Mouse (Mus musculus): ENCODE results near the gene Rock2. TPM values are rescaled to one million over a fixed set of nuclear protein-coding genes. Genes with fewer than 3 reads are reported as not detected.

The Rock2 gene
- total RNA-seq, 2 experiments from 2014 or later = 55.8 to 57.9 TPM

DNA sequence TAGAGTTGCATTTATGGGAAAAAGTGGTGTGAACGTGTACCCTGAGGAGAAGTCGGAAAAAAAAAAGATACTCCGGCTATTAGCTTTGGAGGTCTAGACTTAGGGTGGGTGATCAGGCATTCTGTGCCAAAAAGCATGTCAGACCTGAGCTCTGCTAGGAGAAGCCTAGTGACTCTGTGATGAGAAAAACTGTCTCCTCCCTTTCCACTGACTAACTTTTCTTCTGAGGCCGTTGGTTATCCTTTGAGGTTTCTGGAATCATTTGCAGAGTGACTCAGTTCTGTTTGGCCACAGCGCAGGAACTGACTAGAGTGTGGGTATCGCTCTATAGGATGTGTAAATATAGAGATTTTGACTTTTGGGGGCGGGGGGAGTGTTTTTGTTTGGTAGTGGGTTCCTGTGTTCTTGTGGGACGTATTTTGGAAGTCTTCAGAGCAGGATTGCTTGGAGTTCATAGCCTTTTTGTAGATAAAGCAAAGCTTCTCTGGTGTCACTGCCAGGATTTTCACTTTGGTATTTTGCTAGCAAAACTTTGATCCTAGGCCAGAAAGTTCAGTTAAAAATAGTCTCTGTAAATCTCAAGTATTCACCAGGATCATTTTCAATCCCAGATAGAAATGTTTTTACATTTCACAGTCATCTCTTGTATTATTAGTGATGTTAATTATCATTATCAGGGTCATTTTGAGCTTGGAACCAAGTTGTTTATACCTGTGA lies 1.5 kb downstream of the Rock2 start:
- ATAC-seq (replicated peaks; ENCODE audit: low FRiP score, poor library complexity, severe bottlenecking) = no peak

DNA sequence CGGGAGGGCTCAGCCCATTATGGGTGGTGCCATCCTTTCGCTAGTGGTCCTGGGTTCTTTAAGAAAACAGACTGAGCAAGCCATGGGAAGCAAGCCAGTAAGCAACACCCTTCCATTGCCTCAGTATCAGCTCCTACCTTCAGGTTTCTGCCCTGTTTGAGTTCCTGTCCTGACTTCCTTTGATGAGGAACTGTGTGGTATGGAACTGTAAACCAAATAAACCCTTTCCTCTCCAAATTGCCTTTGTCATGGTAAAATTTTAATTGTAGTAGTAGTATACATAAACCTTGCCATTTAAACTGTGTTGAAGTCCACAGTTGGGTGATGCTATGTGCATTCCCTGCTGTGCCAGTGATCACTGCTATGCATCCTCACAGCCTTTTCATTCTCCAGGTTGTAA lies 2.5 kb downstream of the Rock2 start:
- no peak for ATAC-seq (replicated peaks; ENCODE audit: low FRiP score, poor library complexity, severe bottlenecking)

DNA sequence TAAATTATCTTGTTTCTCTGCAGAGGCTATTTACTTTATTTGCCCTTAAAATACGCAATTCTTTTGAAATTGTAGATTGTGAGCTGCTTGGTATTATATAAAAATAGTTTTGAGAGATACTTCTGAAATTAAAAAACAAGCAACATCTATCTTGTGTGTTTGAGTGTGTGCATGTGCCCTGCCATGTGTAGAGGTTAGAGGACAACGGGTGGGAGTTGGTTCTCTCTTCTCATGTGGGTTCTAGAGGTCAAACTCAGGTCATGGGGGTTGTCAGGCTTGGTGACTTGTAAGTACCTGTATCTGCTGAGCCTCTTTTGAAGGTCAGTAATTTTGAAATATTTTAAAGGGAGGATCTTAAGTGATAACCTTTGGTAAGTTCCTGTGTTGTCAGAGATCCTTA lies 3.5 kb downstream of the Rock2 start:
- ATAC-seq (replicated peaks; ENCODE audit: low FRiP score, poor library complexity, severe bottlenecking) = no peak

DNA sequence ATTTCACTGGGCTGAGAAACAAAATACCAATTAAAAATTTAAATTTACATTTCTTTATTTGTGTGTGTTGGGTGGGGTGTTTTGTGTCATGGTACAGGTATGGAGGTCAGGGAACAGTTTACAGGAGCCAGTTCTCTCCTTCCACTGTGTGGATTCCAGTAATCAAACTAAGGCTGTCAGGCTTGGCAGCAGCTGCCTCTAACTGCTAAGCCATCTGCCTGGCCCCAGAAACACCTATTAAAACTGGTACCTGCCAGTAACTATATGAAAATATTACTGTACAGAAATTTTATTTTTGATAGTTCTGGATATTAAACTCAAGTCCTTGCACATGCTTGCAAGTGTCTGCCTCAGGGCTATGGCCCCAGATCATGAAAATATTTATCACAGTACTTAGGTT lies 4.1 kb downstream of the Rock2 start:
- no peak for ATAC-seq (replicated peaks; ENCODE audit: low FRiP score, poor library complexity, severe bottlenecking)

DNA sequence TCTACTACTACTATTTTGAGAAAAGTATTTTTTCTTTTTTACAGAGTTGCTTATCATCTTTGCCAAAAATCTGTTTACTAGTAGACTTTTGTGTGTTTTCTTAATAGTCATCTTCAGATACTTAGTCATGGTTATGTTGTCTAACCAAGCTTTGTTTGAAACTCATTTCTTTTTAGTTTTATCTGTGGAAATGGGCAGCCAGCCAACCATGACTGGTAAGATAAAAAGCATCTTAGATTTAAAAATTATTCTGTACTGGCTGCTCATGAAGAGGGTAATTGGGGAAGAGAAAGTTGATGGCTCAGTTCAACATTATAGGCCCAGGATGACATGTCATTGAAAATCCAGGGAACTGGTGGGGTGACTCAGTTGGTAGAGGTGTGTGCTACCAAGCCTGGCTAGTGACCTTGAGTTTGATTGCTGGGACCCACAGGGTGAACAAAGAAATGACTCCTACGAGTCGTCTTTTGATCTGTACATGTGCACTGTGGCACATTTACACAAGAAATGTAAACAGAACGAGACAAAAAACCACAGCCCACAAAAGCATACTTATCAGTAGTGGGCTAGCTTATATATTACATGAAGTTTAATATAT lies 6.0 kb downstream of the Rock2 start:
- ATAC-seq (replicated peaks; ENCODE audit: low FRiP score, poor library complexity, severe bottlenecking) = no peak

DNA sequence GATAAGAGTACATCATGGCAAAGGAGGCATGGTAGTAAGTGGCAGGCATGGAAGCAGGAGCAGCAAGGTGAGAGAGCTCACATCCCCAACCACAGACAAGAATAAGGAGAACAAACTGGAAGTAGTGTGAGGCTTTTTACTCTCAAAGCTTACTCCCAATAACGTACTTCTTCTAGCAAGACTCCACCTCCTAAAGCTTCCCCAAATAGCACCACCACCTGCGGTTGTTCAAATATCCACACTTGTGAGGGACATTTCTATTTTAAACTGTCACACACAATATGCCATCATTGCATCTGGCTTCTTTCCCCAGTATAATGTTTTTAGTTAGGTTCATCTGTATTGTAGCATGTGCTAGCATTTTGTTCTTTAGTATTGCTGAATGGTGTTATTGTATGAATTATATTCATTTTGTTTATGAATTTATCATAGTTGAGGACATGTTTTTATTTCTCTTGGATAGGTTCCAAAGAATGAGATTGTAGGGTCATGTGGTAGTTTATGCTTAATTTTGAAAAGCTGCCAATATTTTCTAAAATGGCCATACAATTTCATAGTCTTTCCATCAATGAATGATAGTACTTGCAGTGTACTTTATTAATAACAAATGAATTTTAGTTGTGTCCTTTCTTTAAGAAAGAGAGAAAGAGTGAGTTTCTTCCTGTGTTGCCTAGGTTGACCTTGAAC lies 9.4 kb downstream of the Rock2 start:
- no peak for ATAC-seq (replicated peaks; ENCODE audit: low FRiP score, poor library complexity, severe bottlenecking)

DNA sequence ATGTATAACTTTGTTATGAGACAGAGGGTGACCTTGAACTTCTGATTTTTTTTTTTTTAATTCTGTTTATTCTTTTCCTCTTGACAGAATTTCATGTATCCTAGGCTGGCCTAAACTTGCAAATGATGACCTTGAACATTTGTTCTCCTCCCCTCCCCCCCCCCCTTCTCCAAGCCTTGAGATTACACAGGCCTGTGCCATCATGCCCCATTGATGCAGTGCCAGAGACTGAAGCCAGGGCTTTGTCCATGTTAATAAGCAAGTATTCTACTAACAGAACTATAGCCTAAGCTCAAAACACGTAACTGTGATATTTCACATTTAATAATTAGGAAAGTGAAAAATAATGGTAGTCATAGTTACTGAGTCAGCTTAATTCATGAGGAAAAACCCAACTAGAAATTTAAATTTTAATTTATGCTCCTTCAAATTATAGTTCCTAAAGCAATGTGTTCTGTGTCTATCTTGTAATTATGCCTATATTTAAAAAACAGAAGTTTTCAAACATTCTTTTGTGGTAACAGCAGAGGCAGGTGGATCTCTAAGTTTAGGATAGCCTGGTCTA lies 12.7 kb downstream of the Rock2 start:
- ATAC-seq (replicated peaks; ENCODE audit: low FRiP score, poor library complexity, severe bottlenecking) = no peak

DNA sequence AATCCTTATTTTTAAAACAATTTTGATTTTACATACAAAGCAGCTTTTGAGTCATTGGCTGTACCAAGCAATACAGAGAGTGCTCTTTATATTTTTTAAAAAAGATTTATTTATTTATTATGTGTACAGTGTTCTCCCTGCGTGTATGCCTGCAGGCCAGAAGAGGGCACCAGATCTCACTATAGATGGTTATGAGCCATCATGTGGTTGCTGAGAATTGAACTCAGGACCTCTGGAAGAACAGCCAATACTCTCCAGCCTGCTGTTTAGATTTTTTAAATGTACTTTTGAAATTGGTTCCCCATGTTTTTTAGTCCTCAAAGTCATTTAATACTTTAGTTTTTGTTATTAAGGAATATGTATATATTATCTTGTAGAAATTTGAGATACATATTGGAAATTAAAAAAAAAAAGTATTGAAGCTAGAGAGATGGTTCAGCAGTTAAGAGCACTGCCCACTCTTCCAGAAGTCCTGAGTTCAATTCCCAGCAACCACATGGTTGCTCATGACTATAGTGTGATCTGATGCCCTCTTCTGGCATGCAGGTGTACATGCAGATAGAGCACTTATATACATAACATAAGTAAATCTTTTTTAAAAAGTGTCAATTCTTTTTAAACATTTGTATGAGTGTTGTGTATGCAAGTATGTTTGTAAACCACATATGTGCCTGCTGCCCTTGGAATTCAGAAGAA lies 13.4 kb downstream of the Rock2 start:
- ATAC-seq (replicated peaks; ENCODE audit: low FRiP score, poor library complexity, severe bottlenecking) = no peak

DNA sequence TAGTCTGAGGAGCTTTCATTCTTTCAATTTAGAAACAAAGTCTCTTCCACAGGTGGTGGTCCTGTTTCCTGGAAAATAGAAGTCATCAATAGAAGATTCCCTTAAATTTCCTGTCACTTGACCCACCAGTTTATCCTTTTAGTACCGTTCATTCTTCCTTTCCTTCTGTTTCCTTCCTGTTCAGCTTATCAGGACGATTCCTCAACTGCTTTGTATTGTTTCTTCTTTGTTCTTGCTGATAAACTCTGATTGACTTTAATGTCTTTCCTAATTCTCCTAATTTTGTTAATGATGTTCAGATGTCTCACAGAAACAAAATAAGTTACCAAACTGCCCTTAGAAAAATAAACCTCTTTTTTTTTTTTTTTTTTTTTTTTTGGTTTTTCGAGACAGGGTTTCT lies 16.8 kb downstream of the Rock2 start:
- ATAC-seq (replicated peaks; ENCODE audit: low FRiP score, poor library complexity, severe bottlenecking) = no peak

DNA sequence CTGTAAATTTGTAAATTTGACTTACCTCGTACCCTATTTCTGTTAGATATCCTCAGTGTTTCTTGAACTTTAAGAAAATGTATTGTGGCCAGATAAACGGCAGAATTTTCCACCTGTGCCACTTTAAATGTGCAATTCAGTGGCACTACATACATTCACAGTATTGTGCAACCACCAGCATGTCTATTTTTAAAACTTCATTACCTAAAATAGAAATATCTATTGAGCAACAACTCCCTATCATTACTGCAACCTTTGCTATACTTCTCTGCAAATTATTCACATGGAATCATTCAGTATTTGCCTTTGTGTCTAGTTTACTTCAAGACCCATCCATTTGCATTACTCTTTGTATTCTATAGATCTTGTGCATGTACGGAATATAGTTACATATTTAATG lies 17.9 kb downstream of the Rock2 start:
- no peak for ATAC-seq (replicated peaks; ENCODE audit: low FRiP score, poor library complexity, severe bottlenecking)

DNA sequence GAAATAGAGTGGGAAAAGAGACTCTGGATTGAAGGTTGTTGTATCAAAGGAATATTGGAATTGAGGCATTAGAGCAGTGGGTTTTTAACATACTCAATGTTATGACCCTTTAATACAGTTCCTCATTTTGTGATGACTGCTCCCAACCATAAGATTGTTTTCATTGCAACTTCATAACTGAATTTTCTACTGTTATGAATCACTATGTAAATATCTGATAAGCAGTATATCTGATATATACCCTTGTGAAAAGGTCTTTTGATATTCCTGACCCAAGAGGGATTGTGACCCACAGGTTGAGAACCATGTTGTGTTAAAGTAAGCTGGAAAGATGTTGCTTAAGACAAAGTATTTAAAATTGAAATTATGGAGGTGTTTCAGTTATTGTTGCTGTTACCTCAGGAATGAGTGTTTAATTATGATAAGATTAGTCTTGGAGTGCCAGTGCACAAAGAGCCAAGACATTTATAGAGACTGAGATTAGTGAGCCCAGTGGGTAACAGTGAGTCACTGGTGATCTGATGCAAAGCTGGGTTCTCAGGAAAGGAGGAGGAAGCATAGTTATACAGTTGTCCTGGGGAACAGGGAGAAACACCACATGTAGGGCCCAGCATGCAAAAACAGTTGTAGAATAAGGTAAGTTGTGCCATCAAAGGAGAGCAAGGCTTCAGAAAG lies 25.6 kb downstream of the Rock2 start:
- no peak for ATAC-seq (replicated peaks; ENCODE audit: low FRiP score, poor library complexity, severe bottlenecking)

DNA sequence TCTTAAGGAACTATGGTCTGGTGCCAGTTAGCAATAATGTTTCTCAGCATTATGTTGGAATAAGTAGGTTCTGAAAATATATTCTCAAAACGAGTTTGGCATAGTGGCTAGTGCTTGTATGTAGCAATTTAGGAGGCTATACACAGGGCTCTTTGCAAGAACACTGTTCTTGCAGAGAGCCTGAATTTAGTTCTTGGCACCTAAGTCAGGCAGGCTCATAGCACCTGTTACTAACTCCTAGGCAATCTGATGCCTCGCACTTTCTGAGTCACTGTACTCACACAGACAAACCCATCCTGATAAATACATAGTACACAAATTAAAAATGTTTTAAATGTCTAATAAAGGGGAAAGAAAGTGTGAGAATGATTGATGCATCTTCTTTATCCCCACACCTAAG lies 33.2 kb downstream of the Rock2 start:
- no peak for ATAC-seq (replicated peaks; ENCODE audit: low FRiP score, poor library complexity, severe bottlenecking)

DNA sequence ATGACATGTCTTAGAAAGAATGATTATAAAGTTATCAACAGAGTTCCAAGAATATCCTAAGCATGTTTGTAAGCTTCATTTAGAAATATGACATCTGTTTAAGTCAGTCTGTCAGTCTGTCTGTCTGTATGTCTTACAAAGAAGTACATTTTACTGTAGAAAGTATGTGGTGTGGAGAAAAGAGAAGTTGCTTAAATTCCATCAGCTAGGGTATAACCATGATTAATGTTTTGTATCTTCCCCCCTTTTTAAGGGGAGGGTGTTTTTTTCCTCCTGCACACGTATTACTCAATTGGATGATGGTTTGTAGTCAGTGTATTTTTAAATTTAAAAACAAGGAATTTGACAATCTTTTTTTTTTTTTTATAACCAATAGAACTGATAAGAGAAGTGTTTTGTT lies 39.7 kb downstream of the Rock2 start:
- ATAC-seq (replicated peaks; ENCODE audit: low FRiP score, poor library complexity, severe bottlenecking) = no peak

DNA sequence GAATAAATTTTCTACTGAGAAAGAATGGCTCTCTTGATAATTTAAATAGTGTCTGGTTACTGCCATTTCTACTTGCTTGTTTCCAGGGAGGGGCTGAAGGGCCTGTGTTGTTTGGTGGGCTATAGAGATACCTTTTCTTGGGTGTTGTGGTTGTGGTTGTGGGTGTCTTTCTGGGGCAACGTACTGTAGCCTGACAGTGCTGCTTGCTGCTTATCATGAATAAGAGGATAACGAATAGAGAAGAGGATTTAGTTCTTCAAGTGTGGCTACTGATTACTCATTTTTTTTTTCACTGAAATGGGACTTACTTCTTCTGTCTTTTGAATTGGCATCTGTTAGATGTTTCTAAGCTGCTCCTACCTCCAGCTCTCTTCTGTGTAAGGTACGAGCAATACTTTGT lies 47.3 kb downstream of the Rock2 start:
- no peak for ATAC-seq (replicated peaks; ENCODE audit: low FRiP score, poor library complexity, severe bottlenecking)

DNA sequence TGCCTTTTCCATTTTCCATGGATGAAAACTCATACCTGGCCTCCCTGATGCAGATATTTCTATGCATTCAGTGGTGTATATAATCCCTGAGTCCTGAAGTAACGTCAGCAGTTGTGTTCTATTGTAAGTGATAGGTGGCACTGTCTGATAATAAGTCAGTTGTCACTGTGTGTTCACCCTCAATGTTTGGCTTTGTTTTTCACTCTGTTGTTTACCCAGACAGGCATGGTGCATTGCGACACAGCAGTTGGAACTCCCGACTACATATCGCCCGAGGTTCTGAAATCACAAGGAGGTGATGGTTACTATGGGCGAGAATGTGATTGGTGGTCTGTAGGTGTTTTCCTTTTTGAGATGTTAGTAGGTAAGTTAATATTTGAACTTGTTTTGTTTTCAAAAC lies 53.5 kb downstream of the Rock2 start:
- no peak for ATAC-seq (replicated peaks; ENCODE audit: low FRiP score, poor library complexity, severe bottlenecking)

DNA sequence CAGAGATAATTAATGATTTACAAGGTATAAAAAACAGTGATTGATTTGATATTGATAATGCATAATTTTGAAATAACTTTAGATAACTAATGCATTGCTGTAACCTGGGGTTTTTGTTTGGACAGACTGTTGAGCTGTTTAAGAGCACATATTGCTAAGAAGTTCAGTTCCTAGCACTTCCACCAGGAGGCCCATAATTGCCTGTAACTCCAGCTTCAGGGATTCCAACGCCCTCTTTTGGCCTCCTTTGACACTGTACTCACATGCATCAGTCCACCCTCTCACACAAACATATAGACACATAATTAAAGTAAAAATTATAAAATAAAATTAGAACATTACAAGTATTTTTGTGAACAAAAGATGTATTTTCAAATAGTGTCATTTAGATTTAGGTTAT lies 64.2 kb downstream of the Rock2 start:
- ATAC-seq (replicated peaks; ENCODE audit: low FRiP score, poor library complexity, severe bottlenecking) = no peak

DNA sequence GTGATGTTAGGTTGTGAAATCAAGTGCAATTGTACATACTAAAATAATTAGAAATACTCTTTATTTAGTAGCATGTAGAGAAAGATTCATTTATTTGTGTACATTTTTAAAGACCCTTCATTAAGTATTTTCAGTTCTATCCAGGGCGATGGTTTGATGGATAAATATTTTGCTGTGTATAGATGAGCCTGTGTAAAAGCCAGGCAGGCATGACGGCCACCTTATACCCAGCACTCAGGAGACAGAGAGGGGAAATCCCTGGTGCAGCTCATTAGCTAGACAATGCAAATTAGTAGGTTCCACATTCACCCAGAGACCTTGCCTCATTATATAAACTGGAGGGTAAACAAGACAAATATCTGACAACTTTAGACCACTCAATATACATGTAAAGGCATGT lies 68.7 kb downstream of the Rock2 start:
- no peak for ATAC-seq (replicated peaks; ENCODE audit: low FRiP score, poor library complexity, severe bottlenecking)

DNA sequence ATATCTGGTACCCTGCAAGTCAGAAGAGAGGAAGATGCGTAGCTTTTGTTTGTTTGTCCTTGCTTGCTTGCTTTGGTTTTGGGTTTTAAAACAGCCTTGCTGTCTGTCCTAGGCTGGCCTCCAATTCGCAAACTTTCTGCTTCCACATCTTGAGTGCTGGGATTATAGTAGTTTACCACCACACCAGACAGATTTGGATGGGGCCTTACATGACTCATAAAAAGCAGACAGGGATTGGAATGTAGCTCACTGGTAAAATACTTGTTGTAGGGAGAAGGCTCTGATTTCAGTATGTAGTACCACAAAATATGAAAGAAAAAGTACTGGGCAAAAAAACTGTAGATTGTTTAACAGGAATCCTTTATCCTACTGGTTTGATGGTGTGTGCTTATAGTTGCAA lies 72.1 kb downstream of the Rock2 start:
- no peak for ATAC-seq (replicated peaks; ENCODE audit: low FRiP score, poor library complexity, severe bottlenecking)

DNA sequence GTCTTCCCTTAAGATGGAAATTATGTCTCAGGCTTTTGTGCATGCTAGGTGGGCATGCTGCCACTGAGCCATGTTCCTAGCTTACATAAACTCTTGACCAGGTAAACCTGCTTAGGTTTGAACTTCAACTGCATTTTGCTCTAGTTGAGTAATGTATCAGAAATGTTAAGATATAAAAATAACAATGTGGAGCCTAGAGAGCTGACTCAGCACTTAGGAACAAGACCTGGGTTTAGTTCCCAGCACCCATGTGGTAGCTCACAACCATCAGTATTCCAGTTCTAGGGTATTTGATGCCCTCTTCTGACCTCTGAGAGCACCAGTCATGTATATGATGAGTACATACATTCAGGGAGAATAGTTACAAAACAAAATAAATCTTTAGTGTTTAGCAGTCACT lies 82.4 kb downstream of the Rock2 start:
- ATAC-seq (replicated peaks; ENCODE audit: low FRiP score, poor library complexity, severe bottlenecking) = no peak

DNA sequence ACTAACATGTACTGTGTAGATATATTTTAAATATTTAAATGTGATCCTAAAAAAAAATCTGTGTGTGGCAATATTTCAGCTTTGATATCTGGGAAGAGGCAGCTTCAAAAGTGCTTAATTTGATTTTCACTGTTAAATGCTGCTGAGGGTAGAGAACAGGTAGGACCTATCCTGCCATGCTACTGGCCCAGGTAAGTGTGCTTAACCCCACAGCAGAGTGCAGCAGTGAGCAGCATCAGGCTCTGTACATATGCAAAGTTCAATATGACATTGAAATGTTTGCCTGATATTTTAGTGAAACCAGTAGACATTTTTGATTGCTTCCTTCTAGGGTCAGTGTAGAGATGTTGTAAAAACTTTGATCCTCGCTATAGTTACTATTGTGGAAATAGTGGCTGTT lies 91.1 kb downstream of the Rock2 start:
- no peak for ATAC-seq (replicated peaks; ENCODE audit: low FRiP score, poor library complexity, severe bottlenecking)
